Comparison of ENCODE assay signal across 22 mouse cellular contexts in the genomic region with DNA sequence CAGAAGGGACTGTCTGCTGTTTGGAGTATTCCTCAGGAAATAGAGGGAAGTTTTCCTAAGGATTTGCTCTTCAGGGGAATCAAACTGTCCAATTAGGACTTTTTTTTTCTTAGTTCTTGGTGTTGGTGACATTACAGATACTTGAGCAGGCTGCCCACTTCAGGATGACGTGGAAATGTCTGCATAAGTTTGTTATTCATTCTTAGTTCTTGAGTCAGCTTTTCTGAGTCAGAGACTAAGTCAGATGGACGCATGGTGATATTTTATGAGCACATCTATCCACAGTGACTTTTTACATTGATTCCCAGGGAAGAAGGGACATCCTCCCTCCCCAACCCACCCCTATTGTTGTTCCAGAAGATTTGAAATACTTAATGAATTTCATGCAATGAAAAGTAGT.
"Had no signal": no experiment of that assay in that cellular context is flagged by ENCODE, and none has a peak within 500 bp of the region (broad histone marks: within the 10 kb centered on the region; RNA-seq: fewer than 3 reads in every experiment).

No protein-coding gene starts in this region.

- H3K9me3 ChIP-seq: limb, embryonic 12.5 days; limb, embryonic 15.5 days; neural tube, embryonic 12.5 days; neural tube, embryonic 15.5 days had no signal

- ATAC-seq: liver, postnatal 0 days; lung, postnatal 0 days had no signal

- H3K36me3 ChIP-seq: limb, embryonic 12.5 days; limb, embryonic 15.5 days; neural tube, embryonic 12.5 days; neural tube, embryonic 15.5 days had no signal

- H3K4me3 ChIP-seq: layer of hippocampus, adult 2 months; left cerebral cortex, adult 2 months; limb, embryonic 12.5 days; limb, embryonic 15.5 days; neural tube, embryonic 12.5 days; neural tube, embryonic 15.5 days had no signal

- DNase-seq: kidney, adult 2 months; kidney, postnatal 25 days; layer of hippocampus, postnatal 36 days; left cerebral cortex, postnatal 4 days; liver, postnatal 0 days; lung, embryonic 14.5 days; midbrain, embryonic 14.5 days; right cerebral cortex, adult 18-20 months; right cerebral cortex, postnatal 14 days; thymus, adult 2 months; thymus, postnatal 14 days; thymus, postnatal 4 days had no signal

- H3K27ac ChIP-seq: kidney, postnatal 0 days; layer of hippocampus, adult 2 months; left cerebral cortex, adult 2 months; limb, embryonic 12.5 days; limb, embryonic 15.5 days; liver, embryonic 14.5 days; macrophage; neural tube, embryonic 12.5 days; neural tube, embryonic 15.5 days had no signal

- H3K4me1 ChIP-seq: limb, embryonic 12.5 days; limb, embryonic 15.5 days; neural tube, embryonic 12.5 days; neural tube, embryonic 15.5 days had no signal

- H3K27me3 ChIP-seq: limb, embryonic 12.5 days; limb, embryonic 15.5 days; neural tube, embryonic 12.5 days; neural tube, embryonic 15.5 days had no signal
